Mouse (Mus musculus) cortical plate, adult 2 months (tissue): ENCODE data around the gene Fxyd2.

Source experiments
- CTCF ChIP-seq: fragments of 200-500 bp; IDR thresholded peaks from 2 replicates; pipeline ENCODE4 v1.5.1; 2011; ENCODE audit warnings: mild to moderate bottlenecking, control low read depth, low read length; ENCODE audit not compliant: insufficient read depth; ENCODE audit errors: extremely low read depth
- POLR2A ChIP-seq: fragments of 200-500 bp; IDR thresholded peaks from 2 replicates; pipeline ENCODE4 v1.6.1; 2011; ENCODE audit warnings: mild to moderate bottlenecking, low read length, control low read depth; ENCODE audit not compliant: insufficient read depth; ENCODE audit errors: extremely low read depth

DNA sequence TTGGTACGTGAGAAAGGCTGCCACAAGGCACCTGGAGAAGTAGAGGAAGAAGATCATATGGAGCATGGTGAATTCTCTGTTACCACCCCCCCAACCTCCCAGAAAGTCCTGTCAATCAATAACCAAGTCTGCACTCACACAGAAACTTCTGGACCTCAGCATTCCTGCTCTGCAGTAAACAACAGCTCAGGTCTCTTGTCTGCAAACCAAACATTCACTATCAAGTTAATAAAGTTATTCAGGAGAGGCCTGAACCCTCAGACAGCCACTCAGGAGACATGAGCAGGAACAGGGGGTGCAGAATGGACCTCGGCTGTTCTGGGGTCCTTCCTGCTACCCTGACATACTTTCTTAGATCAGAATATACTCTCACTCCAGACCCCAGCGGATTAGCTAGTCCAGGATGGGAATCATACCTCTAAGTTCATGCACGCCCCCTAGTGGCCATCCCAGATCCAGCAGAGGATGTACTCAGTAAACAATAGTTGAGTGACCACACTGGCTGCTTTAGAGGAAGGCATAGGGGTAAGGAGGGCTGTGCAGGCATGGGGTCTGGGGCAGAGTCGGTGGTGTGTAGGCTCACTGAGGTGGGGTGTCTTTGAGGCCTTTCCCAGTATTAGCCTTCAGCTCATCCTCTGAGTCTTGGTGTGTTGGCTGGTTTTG is 14.1 kb downstream of the Fxyd2 start:
- TF ChIP-seq POLR2A (no peak), CTCF (peak; percentile 39)
